Mouse (Mus musculus): Measurements from ENCODE around the gene Ly6g6f.
"Not testable (repeated sequence)": the region's sequence is repeated elsewhere in the genome, so short reads cannot be mapped to it uniquely, and the experiment has no call there.

Ly6g6f gene

DNA sequence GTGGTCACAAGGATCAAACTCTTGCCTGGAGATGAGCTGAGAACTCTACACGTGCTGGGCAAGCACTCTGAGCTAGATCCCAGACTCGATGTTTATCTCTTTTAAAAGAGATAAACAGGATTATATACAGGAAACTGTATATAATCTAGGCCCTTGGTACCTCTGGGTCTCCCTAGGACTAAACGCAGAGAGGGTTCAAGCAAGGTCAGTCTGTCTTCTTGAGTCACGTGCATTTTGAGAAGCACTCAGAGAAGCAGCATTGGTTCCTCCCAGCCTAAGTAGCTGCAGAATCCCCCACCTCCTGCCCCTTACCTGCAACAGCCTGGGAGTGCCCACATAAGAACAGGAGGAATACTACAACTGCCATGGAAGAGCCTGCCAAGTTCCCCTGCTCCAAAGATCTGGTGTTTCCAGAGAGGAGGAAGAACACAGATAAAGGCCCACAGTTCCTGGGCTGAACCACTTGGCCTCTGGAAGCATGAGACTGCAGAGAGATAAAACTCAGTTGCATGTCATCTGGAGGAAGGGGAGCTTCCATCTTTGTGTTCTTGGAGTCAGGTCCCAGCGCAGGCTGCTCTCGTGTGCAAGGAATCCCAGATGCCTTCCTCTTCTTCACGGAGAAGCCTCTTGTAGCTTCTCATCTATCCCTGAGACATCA, at the start of gene Ly6g6f:
Gene Ly6g6f, minus strand, starts transcription at position 403 of the 658 bp plus-strand sequence.
- no peak for ATAC-seq (ENCODE audit: low TSS enrichment)

DNA sequence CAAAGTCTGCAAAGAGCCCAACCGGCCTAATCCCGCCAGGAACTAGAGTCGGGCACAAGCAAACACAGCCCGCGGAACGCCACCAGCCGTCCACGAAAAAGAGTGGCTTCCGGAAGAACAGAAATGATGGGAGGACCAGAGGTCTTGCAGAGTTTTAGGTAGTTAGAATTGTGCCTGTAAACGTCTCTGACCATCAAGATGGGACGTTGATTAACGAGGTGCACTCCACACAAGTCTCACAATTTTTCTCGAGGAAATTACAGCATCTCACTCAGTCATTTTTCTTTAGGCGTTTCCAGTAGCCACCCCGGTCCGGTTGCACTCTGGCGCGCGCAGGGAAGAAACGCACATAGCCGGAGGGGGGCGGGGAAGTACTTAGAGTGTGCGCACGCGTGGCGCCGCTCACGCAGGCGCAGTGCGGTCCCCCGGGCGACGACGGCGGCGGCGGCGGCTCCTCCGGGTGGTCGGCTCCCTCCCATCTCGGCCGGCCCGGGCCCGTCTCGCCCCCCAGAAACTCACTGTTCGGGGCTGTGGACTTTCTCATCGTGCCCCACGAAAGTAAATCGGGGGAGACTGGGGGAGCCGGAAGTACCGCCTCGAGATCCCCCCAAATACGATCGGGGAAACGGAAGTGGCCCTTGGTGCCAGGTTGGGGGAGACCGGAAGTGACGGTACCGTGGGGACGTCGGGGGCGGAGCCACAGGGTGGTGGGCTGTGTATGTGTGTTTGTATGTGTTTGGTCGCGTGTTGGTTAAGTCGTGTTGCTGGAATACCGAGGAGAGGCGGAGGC, 49.6 kb upstream of the Ly6g6f start, which contains the start of gene Bag6:
Gene Bag6, plus strand, starts transcription at position 378 of the 790 bp plus-strand sequence.
- peak; percentile 94 for ATAC-seq (ENCODE audit: low TSS enrichment)

DNA sequence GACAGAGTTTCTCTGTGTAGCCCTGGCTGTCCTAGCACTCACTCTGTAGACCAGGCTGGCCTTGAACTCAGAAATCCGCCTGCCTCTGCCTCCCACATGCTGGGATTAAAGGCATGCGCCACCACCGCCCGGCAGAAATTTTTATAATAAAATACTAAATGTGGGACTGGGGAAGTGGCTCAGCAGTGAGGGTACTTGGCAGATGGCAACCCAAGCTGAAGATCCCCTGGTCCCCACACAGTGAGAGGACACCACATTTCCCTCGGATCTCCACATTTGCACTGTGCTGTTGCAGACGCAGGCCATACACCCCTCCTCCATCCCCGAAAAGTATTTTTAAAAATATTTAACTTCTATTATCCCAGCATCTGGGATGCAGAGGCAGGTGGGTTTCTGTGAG, 48.1 kb upstream of the Ly6g6f start:
- ATAC-seq (ENCODE audit: low TSS enrichment): no peak

DNA sequence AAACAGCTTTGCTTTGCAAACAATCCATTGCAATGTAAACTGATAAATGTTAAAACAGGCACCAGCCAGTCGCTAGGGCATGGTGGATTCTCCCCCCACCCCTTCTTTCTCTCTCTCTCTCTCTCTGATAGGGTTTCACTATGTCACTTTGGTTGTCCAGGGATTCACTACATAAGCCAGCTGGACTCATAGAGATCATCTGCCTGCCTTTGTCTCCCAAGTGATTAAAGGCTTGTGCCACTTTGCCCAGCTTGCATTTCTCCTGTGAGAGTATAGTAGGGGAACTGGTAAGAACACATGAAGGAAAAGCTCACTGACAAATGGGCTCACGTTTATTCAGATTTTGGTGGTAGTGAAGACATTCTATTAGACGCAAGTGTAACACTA, 46.8 kb upstream of the Ly6g6f start:
- no peak for ATAC-seq (ENCODE audit: low TSS enrichment)

DNA sequence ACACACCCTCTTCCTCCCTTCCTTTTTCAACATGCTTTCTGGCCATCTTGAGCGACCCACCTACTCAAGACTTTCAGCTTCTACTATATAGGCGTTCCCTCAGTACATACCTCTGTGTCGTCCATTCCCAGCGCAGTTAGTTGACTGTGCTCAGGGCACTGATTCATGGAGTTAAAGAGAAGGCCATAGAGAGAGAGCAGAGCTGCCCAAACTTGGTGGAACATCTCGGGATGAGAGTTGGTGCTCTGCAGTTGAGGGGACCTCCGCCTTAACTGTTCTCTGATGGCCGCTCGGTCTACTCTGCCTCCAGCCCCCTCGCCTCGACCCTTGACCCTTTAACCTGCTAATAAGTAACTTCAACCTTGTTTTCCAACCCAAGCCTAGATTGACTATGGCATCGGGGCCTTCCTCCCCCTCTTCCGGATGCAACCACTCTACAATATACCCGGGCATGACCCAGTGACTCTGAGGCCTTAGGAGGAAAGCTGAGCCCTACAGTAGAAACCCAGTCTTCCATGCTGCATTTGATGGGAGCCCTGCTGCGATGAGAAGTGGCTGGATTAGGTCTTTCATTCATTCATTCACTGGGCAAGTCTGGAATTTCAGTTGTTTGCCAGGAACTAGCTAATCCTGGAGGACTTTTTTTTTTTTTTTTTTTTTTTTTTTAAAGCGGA, 46.2 kb upstream of the Ly6g6f start, which contains the start of gene Apom:
Gene Apom, minus strand, starts transcription at position 551 of the 674 bp plus-strand sequence.
- no peak for ATAC-seq (ENCODE audit: low TSS enrichment)

DNA sequence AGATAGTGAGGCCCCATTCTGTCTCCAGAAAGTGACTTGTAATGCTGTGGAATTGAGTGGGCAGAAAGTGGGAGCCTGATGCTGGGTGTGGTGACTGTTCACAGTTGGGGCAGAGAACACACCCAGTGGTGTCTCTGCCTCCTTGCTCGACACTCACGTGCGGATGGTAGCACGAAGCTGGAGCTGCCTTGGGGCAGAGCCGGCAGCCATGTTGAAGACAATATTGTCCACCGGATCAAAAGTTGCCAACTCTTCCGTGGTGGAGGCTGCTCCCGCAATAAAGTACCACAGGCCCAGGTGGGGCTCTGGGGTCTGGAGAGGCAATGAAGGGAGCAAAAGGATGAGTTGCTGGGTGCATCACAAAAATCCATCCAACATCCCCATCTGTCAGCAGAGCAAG, 45.6 kb upstream of the Ly6g6f start:
- ATAC-seq (ENCODE audit: low TSS enrichment): no peak

DNA sequence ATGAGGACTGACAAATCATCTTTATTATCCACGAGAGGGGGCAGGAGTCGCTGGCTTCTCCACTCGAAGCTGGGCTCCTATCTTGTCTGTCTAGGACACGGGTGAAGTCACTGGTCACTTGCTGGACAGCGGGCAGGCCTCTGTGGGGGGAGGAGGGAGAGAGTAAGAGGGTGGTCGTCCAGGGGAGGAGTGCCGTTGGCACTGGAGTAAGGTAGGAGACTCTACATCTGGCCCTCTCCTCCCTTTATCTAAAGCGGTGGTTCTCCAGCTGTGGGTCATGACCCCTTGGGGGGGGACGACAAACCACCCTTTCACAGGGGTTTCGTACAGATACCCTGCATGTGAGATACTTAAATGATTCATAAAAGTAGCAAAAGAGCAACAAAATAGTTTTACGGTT, 43.6 kb upstream of the Ly6g6f start:
- no peak for ATAC-seq (ENCODE audit: low TSS enrichment)

DNA sequence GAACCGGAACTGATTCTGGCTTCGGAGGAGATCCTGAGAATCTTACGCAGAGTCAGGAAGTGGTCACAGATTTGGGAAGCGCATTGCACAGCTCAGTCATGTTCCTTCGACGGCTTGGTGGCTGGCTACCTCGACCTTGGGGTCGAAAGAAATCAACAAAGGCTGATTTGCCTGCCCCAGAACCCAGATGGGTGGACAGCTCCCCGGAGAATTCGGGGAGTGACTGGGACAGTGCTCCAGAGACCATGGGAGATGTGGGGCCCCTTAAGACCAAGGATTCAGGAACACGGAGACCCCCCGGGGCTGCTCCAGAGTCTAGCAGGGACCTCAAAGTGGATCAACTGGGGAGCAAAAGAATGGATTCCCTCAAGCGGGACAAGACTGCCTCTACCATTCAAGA, 41.6 kb upstream of the Ly6g6f start:
- no peak for ATAC-seq (ENCODE audit: low TSS enrichment)

DNA sequence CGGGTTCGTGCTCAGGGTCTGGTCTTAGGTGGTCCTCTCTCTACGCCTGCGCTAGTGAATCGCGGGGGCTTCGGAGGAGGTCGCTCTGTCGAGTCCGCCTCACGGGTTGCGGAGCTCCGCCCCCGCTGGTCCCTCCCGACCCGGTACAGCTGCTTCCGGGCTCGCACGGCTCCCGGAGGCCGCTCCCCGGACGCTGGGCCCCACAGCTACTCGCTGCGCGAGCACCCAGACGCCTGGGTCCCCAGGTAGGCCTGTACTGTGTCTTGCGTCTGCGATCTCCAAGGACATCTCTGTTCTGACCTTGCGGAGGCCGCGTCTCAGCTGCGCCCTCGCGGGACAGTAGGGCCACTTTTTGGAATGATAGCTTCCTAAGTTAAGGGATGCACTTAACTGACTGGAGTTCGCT, 40.8 kb upstream of the Ly6g6f start, which contains the start of gene D17H6S53E:
Gene D17H6S53E, plus strand, starts transcription at position 168 of the 406 bp plus-strand sequence.
- peak; percentile 28; the same call in 1 of the 2 replicates for ATAC-seq (ENCODE audit: low TSS enrichment)

DNA sequence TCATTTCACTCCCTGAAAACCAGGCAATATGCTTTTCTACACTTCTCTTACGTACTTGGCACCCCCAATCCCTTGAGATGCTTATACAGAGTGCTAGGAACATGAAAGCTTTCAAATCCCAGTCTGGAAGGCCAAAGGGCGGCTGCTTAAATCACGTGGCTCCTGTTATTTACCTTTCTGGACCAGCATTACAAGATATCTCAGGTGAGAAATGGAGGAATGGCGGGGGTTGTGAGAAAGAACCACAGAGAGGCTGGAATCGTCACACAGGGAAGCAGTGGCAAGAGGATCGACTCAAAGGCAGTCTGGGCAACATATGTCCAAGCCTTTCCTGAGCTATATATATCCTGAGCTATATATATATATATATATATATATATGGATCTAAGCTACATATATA, 40.2 kb upstream of the Ly6g6f start:
- no peak for ATAC-seq (ENCODE audit: low TSS enrichment)

DNA sequence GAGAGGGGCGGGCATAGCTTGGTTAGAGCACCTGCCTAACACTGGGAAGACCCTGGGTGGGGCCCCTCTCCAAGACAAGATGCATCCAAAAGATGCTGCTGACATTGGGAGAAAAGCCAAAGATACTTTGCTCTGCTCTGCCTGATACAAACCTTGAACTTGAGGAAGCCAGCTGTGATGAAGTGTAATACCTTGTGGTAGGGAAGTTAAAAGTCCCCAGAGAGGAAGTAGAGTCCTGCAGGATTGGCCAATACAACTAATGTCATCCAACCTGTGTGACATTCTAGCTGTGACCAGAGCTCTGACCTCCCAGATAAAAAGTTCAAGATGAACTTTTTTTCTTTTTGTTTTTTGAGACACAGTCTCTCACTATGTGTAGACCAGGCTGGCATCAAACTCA, 39.7 kb upstream of the Ly6g6f start:
- no peak for ATAC-seq (ENCODE audit: low TSS enrichment)

DNA sequence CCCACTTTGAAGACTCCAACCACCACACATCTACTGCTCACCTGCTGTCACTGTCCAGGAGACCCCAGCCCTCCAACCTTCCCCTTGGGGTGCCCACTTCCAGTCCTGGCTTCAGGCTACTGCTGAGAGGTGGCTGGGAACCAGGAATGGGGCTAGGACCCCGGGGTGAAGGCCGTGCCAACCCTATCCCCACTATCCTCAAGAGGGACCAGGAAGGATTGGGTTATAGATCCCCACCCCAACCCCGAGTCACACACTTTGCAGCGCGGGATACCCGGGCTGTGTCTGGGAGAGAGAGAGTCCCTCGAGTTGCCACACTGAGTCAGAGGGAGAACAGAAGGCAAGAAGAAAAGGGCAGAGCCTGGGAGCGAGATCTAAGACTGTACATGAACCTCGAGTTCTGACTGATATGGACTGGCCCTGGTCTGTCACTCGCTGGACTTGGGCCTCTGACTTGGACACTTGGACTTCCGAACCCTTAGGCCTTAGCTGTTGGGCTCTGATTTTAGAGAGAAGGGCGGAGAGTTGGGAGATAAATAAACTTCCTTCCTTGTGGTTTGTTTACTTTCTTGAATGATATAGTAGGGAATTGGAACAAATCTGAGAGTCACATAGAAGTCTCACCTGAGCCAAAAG, 39.0 kb upstream of the Ly6g6f start:
- ATAC-seq (ENCODE audit: low TSS enrichment): not testable (repeated sequence)

DNA sequence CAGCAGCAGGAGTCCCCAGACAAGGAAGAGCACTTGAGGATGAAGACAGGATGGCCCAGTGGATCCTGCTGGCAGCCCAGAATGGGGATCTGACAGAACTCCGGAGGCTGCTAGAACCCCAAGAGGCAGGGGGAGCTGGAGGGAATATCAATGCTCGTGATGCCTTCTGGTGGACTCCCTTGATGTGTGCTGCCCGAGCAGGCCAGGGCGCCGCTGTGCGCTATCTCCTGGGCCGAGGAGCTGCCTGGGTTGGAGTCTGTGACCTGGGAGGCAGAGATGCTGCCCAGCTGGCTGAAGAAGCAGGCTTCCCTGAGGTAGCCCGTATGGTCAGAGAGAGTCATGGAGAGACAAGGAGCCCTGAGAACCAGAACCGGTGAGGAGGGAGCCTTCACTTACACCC, 37.9 kb upstream of the Ly6g6f start:
- not testable (repeated sequence) for ATAC-seq (ENCODE audit: low TSS enrichment)

DNA sequence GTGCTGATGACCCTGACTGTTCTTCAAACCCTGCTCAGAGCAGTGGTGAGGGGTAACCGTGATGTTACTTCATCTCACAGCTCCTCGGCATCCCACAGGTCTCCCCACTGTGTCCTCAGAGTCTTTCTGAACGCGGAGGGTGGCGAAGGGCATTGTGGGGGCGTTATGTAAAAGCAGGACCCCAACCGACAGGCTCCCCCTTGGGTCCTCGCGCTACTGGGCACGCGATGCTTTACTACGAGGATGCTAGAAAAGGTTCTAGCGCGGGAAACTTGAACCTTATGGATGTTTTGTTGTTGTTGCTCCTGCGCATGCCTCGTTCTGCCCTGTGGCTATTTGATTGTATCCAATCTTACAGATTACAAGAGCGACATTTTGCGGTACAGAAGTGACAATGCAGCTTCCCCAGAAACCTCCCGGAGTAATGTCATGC, 36.5 kb upstream of the Ly6g6f start, which contains the start of gene Csnk2b:
Gene Csnk2b, minus strand, starts transcription at position 183 of the 433 bp plus-strand sequence.
- peak; percentile 33; the same call in 1 of the 2 replicates for ATAC-seq (ENCODE audit: low TSS enrichment)

DNA sequence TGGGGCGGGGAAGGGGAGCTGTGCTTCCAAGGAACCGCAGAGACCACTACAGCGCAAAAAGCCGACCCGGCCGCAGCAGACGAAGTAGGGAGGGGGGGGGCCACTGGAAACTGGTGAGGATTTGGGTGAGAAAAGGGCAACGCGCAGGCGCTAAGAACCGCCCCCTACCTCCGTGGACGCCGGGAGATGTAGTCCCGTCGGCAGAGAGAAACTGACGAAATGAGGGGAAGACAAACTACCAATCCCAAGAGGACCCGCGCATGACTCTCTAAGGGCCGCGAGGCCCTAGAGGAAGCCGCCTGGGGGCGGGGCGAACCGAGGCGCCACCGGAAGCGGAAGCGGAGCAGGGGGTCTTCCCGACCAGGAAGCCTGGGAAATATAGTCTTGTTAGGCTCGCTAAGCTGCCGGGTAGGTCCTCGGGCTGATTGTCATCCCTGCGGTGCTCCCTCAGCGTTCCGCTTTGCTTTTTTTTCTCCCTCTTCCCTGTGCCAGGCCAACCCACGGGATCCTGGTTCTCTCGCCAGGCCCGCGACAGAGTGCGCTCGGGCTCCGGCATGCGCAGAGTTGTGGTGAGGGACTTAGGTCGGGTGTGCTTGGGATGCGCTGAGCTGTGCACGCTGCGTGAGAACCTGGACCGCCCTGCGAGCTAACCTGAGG, 35.9 kb upstream of the Ly6g6f start, which contains the start of gene Gpank1:
Gene Gpank1, plus strand, starts transcription at position 313 of the 657 bp plus-strand sequence.
- peak; percentile 89 for ATAC-seq (ENCODE audit: low TSS enrichment)

DNA sequence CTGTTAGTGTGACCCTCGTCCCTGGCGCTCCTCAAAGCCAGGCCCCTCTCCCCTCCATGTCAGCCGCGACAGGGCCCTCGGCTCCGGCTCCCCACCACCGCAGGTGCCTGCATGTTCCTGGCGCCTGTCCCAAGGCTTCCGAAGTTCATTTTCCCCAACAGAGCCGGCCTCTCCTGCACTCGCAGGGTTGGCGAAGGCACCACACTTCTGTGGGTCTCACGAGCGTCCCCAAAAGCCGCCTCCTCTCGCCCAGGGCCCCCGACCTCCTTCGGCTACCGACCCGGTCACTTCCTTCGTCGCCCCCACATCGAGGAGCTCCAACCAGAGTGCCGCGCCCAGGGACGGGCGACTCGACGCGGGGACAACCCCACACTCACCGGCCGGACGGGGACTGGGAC, 35.3 kb upstream of the Ly6g6f start:
- no peak; the same call in 1 of the 2 replicates for ATAC-seq (ENCODE audit: low TSS enrichment)

DNA sequence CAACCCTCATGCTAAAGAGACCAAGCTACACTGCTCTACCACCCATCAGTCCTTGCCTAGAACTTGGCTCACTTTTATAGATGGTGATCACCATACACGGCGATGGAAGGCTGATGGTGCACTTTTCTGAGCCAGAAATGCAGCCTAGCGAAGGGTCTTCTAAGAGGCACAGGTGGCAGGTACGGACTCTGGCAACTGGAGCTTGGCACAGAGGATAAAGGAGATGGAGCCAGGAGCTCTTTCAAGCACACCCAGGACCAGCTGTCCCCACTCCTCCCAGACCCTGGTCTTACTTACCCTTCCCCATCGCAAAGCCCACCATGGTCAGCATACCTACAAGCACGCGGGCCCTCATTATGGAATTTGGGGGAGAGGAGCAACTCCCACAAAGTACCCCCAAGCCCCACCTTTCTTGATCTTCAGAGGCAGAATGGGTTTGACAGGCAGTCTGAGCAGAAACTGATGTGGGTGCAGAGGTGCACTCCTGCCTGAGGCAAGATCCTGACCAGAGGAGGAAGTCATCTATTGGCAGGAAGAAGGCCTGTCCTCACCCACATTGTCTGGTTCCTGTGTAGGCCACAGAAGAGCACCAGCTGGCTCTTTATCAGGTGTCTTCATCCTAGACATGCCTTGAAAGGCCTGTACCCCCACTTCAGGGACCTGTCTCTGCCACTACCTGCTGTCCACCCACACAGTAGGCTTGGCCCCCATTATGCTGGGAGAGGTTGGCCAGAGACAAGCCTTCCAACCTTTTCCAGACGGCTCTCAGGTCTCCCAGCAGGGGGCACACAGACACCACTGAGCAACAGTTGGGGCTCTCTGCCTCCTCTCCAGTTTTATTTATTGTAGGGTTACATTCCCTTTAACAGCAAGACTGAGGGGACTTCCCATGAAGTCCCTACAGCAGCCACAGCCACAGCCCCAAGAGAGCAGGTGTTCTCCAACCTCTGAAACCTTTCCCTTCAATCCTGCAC, 29.9 kb upstream of the Ly6g6f start, which contains the start of gene Ly6g5b:
Gene Ly6g5b, minus strand, starts transcription at position 383 of the 974 bp plus-strand sequence.
- ATAC-seq (ENCODE audit: low TSS enrichment): no peak

DNA sequence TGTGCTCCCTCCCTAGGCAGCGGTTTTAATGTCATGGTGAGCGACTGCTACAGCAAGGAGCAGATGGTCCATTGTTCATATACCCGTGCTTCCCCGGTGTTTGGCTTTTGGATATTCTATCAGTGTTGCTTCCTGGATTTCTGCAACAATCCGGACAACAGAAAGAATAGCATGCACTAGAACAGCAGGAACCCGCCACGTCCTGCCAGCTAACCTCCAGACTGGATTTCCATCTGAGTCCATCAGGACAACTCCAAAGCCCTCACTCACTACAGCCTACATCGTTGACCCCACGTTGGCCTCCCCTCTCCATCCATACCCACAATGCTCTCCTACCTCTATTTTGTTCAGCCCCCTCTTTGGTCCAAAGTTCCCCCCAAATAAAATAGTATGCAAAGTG, 26.4 kb upstream of the Ly6g6f start:
- ATAC-seq (ENCODE audit: low TSS enrichment): no peak

DNA sequence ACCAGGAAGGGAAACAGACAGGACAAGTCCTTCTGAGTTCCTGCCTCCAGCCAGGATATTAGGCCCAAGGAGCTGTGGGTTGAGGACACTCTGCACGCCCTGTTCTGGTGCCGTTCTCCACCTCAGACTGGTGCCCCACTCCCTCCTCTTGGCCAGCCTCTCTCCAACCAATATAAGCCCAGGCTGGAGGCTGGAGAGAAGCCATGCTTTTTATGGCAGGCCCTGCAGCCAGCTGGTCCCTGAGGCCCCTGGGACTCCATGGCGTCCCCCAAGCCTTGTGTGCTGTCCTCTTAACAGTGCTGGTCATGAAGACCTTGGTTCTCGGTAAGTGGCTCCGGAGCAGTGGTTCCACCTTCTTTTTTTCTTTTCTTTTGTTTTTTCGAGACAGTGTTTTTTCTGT, 22.7 kb upstream of the Ly6g6f start, which contains the start of gene Ly6g5c:
Gene Ly6g5c, plus strand, starts transcription at position 183 of the 400 bp plus-strand sequence.
- ATAC-seq (ENCODE audit: low TSS enrichment): no peak

DNA sequence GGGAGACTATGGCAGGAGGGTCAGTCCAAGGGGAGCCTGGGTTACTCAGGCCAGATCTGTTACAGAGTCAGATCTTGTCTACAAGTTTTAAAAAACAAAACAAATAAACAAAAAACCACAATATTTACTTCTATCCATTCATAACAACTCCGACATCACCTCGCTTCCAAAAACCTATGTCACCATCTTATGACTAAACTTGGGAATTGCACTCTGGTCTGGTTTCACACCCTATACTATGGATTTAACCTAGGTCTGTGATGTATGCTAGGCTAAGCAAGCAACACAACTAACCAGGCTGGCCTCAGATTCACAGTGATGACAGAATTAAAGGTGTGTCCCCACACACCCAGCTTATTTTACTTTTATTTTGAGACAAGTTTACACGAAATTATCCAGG, 21.1 kb upstream of the Ly6g6f start:
- ATAC-seq (ENCODE audit: low TSS enrichment): no peak
